Mouse (Mus musculus): ENCODE measurements around the gene Arap2. TPM values are rescaled to one million over a fixed set of nuclear protein-coding genes. Genes with fewer than 3 reads are reported as not detected.

Gene Arap2
- 4.4 and 4.5 TPM in 2 replicates for polyA plus RNA-seq (2016; fragmentation: Nextera tagmentation; extraction: Ambion mirVana)

DNA sequence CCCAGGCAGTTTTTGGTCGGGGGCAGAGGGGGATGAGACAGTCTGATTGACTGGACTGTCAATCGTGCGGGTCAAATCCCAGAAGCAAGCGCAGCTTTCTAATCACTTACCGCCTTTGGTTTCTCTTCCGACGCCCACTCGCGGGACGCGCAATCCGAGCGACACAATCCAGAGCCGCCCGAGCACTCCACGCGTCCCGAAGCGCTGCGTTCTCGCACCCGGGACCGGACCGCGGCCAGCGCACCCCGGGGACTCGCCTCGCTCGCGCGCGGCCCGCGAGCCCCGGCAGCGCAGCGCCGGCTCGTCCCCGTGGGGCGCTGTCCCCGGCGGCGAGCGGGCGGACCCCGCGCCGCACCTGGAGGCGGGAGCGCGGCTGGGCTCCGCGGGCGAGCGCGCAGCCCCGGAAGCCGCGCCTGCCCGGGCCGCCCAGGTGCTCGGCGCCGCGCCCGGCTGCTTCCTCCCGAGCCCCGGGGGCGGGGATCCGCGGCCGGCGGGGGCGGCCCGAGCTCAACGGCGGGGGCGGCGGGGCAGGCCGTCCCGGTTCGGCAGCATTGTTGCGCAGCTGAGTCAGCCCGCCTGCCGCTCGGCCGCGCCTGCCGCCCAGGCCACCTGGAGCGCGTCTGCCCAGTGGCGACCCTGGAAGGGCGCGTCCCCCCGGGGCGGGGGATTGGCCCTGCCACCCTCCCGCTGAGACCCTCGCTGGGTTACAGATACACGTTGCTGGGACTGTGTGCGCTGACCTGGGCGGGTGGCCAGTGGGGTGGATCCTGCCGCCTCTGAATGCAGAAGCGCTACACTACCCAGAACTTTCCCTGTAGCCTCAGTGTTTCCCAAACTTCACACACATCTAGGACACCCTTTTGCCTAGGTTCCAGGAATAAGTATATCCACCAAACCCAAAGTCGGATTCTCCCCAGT is at the start of gene Arap2:
Gene Arap2, minus strand, starts transcription at position 376 of the 918 bp plus-strand sequence.
- Histone ChIP-seq H3K27me3 (replicated peaks) (no peaks in the 10 kb centered on the region), H3K9ac (peak within 1 kb of the TSS; percentile 78), H3K4me3 (peak within 1 kb of the TSS; percentile 89), H3K4me1 (replicated peaks) (peaks cover 14% of the 10 kb centered on the region), H3K36me3 (no peaks in the 10 kb centered on the region), H3K4me2 (peak within 1 kb of the TSS; percentile 92), H3K9me3 (replicated peaks) (no peaks in the 10 kb centered on the region), H3K27ac (ENCODE audit: poor library complexity, severe bottlenecking) (no peak within 1 kb of the TSS)
- WGBS = 3% methylated on average over 103 of the region's 106 CpGs
- peak; percentile 71 for ATAC-seq (ENCODE audit: insufficient number of reproducible peaks, low FRiP score)

DNA sequence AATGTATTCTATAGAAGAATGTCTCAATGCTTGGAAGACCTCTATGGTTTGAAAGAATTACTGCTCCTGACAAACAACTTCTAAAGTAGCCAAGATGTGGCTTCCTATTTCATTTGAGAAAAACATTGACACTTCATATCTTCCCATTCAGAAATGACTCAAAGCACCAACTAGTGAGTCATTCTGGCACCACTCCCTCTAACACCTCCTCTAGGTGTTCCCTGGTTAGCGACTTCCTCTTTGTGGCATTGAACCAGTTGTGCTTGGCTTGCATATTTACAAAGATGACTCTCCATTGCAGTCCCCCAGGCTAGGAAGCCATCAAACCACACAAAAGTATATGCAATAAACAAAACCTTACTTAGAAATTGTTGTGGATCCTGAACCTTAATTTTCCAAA is 49.8 kb upstream of the Arap2 start:
- no peak overlapping the region for H3K9ac ChIP-seq
- no peaks in the 10 kb centered on the region for H3K4me1 ChIP-seq (replicated peaks)
- ATAC-seq (ENCODE audit: insufficient number of reproducible peaks, low FRiP score) = no peak
- H3K4me2 ChIP-seq = no peak overlapping the region
- H3K27me3 ChIP-seq (replicated peaks) = no peaks in the 10 kb centered on the region
- no peak overlapping the region for H3K4me3 ChIP-seq
- 53% methylated on average over 1 of the region's 1 CpGs for WGBS
- no peaks in the 10 kb centered on the region for H3K36me3 ChIP-seq
- no peaks in the 10 kb centered on the region for H3K9me3 ChIP-seq (replicated peaks)
- H3K27ac ChIP-seq (ENCODE audit: poor library complexity, severe bottlenecking) = no peak overlapping the region

DNA sequence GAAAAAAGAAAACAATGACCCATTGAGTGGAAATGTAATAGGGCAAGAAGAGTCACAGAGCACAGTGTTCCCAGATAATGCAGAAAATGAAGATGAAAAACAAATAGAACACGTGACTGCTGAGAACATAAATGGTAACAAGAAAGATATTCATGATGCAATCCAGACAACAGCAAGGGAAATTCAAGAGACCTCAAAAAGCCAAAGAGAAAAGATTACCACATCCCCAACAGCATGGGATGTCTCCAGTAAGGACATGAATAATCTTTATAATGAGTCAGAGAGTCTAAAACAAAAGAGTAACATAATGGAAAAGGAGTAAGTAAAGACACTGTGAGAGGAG is 48.1 kb upstream of the Arap2 start:
- ATAC-seq (ENCODE audit: insufficient number of reproducible peaks, low FRiP score) = no peak
- no peak overlapping the region for H3K9ac ChIP-seq

DNA sequence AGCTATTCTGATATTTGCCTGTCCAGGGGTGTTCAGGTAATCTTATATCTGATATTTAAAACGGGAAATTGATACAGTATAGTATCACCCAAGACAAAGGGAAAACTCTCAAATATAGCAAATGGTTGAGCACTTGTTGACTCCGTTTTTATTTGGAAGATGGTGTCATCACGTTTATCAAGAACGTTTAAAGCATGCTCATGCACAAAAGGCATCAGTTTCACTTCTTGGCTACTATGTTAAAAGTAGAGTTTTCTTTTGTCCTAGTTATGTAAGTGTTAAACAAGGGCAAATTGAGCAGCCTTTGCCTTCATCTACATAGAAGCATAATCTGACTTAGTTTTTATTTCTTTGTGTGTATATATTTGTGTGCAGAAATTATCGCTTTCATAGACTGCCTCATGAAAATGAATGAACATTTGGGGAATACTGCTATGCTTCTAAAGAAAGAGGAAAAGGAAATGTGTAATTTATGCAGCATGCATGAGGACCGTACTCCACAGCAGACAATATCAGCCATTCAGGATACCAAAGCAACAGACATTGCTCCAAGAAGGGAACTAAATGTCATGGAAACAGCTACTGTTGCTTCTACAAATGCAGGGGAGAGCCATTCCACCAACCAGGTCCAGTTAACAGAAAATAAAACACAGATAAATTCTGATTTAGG is 47.6 kb upstream of the Arap2 start, which contains the start of gene Dthd1:
Gene Dthd1, plus strand, starts transcription at position 422 of the 670 bp plus-strand sequence.
- Histone ChIP-seq H3K4me2 (no peak within 1 kb of the TSS), H3K9me3 (replicated peaks) (no peaks in the 10 kb centered on the region), H3K36me3 (no peaks in the 10 kb centered on the region), H3K9ac (no peak within 1 kb of the TSS), H3K27me3 (replicated peaks) (no peaks in the 10 kb centered on the region), H3K27ac (ENCODE audit: poor library complexity, severe bottlenecking) (no peak within 1 kb of the TSS), H3K4me1 (replicated peaks) (no peaks in the 10 kb centered on the region), H3K4me3 (no peak within 1 kb of the TSS)
- 71% methylated on average over 6 of the region's 6 CpGs for WGBS
- no peak for ATAC-seq (ENCODE audit: insufficient number of reproducible peaks, low FRiP score)

More for the DNA sequence above, 48.1 kb upstream of the Arap2 start:
- 50% methylated on average over 1 of the region's 1 CpGs for WGBS
- Histone ChIP-seq H3K27me3 (replicated peaks) (no peaks in the 10 kb centered on the region), H3K9me3 (replicated peaks) (no peaks in the 10 kb centered on the region), H3K36me3 (no peaks in the 10 kb centered on the region), H3K4me2 (no peak overlapping the region), H3K4me1 (replicated peaks) (no peaks in the 10 kb centered on the region), H3K4me3 (no peak overlapping the region), H3K27ac (ENCODE audit: poor library complexity, severe bottlenecking) (no peak overlapping the region)

DNA sequence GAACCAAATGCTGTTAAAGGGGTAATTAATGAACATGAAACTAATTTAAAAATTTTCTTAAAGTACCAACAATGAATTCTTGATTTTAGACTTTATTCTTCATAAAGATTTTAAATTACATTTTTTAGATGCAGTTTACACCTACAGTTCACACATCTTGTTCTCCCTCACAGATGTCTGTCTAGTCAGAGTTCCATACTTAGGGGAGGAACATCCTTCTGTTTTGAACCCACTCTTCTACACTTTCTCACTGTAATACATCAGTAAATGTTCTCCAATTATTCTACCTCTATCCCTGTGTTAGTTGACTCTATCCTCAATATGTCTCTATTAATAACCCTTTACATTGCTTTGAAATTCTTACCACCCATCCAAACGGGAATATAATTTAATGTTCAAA is 26.8 kb upstream of the Arap2 start:
- 73% methylated on average over 1 of the region's 1 CpGs for WGBS

DNA sequence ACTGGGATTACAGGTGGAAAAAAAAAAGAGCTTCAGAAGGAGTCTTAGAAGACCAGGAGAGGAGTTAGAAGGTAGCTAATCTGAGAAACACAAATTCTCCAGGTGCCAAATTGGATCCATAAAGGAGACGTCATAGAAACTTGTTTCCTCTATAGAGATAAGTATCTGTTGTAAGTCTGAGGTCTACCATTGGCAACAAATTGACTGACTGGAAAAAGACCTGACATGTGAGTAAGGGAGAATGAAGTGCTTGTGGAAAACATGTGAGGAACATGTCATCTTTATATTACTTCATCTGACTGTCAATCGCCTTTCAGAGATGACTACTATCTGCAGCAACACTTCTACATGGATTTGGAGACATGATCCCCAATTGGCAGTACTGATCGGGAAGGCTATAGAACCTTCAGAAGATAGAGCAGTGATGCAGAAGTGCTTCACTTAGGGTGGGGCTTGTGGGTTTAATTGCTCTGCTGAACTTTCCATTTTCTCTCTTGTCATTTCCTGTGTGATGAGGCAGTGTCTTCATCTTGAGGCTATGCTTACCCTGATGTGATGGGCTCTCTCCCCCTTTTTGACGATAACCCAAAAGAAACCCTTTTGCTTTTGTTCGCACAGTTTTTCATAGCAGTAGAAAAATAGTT is 25.1 kb upstream of the Arap2 start:
- H3K27ac ChIP-seq (ENCODE audit: poor library complexity, severe bottlenecking) = no peak overlapping the region
- ATAC-seq (ENCODE audit: insufficient number of reproducible peaks, low FRiP score) = no peak
- 85% methylated on average over 5 of the region's 5 CpGs for WGBS
- H3K9me3 ChIP-seq (replicated peaks) = no peaks in the 10 kb centered on the region
- H3K27me3 ChIP-seq (replicated peaks) = no peaks in the 10 kb centered on the region
- H3K9ac ChIP-seq = no peak overlapping the region
- H3K4me2 ChIP-seq = no peak overlapping the region
- H3K4me1 ChIP-seq (replicated peaks) = no peaks in the 10 kb centered on the region
- no peaks in the 10 kb centered on the region for H3K36me3 ChIP-seq
- no peak overlapping the region for H3K4me3 ChIP-seq

More for the DNA sequence above, 26.8 kb upstream of the Arap2 start:
- H3K4me1 ChIP-seq (replicated peaks) = no peaks in the 10 kb centered on the region
- H3K4me3 ChIP-seq = no peak overlapping the region
- H3K27me3 ChIP-seq (replicated peaks) = no peaks in the 10 kb centered on the region
- no peaks in the 10 kb centered on the region for H3K36me3 ChIP-seq
- ATAC-seq (ENCODE audit: insufficient number of reproducible peaks, low FRiP score) = no peak
- H3K4me2 ChIP-seq = no peak overlapping the region
- no peak overlapping the region for H3K27ac ChIP-seq (ENCODE audit: poor library complexity, severe bottlenecking)
- H3K9me3 ChIP-seq (replicated peaks) = no peaks in the 10 kb centered on the region
- H3K9ac ChIP-seq = no peak overlapping the region

DNA sequence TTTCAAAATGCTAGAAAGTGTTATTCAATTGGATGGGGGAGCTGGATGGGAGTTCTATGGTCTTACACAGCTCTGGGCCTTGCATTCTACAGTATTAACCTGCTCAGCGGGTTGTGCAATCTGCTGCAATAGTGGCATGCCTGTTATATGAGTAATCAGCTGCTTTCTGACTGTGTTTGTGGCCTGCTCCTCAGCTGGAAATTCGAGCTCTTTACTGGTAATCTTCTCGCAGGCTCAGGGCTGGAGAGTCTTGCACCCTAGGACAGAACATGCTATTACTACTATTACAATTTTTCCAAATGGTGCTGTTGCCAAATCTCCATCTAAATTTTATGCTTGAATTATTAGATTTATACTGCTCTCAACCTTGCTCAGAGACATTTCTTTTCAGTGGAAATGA is 20.9 kb upstream of the Arap2 start:
- Histone ChIP-seq H3K27me3 (replicated peaks) (no peaks in the 10 kb centered on the region), H3K4me1 (replicated peaks) (no peaks in the 10 kb centered on the region), H3K9ac (no peak overlapping the region), H3K9me3 (replicated peaks) (no peaks in the 10 kb centered on the region), H3K36me3 (no peaks in the 10 kb centered on the region), H3K27ac (ENCODE audit: poor library complexity, severe bottlenecking) (no peak overlapping the region), H3K4me3 (no peak overlapping the region), H3K4me2 (no peak overlapping the region)
- no peak for ATAC-seq (ENCODE audit: insufficient number of reproducible peaks, low FRiP score)
- WGBS = 81% methylated on average over 3 of the region's 3 CpGs

DNA sequence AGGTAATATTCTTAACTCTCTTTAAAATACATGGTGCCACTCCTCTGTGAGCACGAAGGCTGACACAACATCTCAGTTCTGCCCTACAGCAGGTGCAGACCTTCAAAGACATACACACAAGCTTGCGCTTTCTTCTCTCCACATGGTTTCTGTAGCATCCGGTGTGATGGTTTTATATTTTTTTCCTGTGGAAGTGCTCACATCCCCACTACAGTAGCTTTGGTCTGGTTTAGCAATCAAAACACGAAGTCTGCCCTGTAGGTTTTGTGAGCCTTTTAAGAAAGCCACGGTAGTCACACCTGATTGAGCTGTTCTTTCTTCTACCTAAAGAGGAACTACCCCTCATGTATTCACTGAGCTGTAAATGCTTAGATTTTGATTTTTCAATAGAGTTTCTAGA is 12.7 kb upstream of the Arap2 start:
- H3K36me3 ChIP-seq = no peaks in the 10 kb centered on the region
- H3K9me3 ChIP-seq (replicated peaks) = no peaks in the 10 kb centered on the region
- no peaks in the 10 kb centered on the region for H3K27me3 ChIP-seq (replicated peaks)
- no peaks in the 10 kb centered on the region for H3K4me1 ChIP-seq (replicated peaks)
- no peak overlapping the region for H3K4me3 ChIP-seq
- no peak overlapping the region for H3K4me2 ChIP-seq
- H3K27ac ChIP-seq (ENCODE audit: poor library complexity, severe bottlenecking) = no peak overlapping the region
- ATAC-seq (ENCODE audit: insufficient number of reproducible peaks, low FRiP score) = no peak
- WGBS = 64% methylated on average over 5 of the region's 5 CpGs
- H3K9ac ChIP-seq = no peak overlapping the region

DNA sequence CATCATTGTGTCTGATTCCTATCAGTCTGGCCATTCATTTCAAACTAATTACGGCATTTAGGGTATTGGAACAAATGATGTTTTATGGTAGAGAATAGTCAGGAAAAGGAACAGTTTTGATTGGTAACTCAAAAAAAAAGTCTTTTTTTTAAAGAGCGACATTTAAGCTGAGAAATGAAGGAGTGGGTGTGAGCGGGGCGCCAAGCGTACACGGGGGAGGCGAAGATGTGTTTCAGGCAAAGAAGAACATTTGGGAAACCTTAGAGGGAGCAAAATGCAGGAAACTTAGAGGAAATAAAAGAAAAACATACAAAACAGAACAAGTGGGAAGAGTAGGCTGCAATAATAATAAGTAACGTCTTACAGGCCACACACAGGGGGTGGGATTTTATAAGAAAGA is 11.8 kb upstream of the Arap2 start:
- Histone ChIP-seq H3K36me3 (no peaks in the 10 kb centered on the region), H3K27ac (ENCODE audit: poor library complexity, severe bottlenecking) (no peak overlapping the region), H3K27me3 (replicated peaks) (no peaks in the 10 kb centered on the region), H3K4me3 (no peak overlapping the region), H3K4me2 (no peak overlapping the region), H3K9ac (no peak overlapping the region), H3K9me3 (replicated peaks) (no peaks in the 10 kb centered on the region), H3K4me1 (replicated peaks) (no peaks in the 10 kb centered on the region)
- 81% methylated on average over 8 of the region's 8 CpGs for WGBS
- ATAC-seq (ENCODE audit: insufficient number of reproducible peaks, low FRiP score) = no peak

DNA sequence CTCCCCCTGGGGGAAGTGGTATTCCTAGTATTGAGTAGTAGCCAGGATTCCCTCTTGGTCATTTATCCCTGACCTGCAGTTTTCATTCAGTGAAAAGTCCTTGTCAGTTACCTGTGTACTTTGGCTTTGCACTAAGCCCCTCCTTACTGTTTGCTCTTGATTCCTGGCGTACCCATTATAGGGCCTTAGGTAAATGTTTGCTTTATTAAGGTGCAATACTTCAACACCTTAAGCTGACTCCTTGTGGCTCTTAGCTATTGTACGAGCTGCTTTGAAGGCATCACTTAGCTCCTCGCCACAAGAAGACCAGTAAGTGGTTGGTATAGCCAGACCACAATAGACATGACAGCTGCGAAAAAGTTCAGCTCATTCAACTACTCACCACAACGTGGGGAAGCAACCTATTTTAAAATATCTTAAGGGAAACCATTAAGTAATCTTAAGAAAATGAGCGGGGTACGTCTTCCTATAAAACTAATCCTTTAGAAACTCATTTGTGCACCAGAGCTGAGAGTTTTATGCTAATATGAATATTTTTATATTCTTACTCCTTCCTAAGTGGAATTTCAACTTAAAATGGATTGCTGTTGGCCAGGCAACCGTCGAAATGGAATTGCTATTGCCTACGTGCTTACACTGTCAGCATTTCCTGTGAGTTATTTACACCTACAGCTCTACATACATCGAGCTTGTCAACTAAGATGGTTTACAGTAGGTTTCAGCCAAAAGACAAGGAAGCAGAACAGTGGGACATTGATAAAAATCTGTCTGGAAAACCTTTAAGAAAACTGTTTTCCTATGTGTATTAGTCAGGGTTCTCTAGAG is 6.0 kb upstream of the Arap2 start:
- no peak for ATAC-seq (ENCODE audit: insufficient number of reproducible peaks, low FRiP score)
- Histone ChIP-seq H3K4me2 (no peak overlapping the region), H3K9ac (no peak overlapping the region), H3K4me3 (no peak overlapping the region), H3K9me3 (replicated peaks) (no peaks in the 10 kb centered on the region), H3K36me3 (no peaks in the 10 kb centered on the region), H3K4me1 (replicated peaks) (no peaks in the 10 kb centered on the region), H3K27me3 (replicated peaks) (no peaks in the 10 kb centered on the region), H3K27ac (ENCODE audit: poor library complexity, severe bottlenecking) (no peak overlapping the region)
- WGBS = 80% methylated on average over 11 of the region's 11 CpGs

Data from heart, embryonic 12.5 days (tissue).